Mouse (Mus musculus): Measurements from ENCODE around the gene Gsx2.

DNA sequence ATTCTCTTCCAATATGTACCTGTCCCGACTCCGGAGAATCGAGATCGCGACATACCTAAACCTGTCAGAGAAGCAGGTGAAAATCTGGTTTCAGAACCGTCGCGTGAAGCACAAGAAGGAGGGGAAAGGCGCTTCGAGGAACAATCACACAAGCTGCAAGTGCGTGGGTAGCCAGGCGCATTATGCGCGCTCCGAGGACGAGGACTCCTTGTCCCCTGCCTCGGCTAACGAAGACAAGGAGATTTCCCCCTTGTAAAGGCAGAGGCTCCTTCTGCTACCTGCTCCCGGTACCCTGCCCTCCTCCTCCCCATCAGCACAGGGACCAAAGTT is 1.6 kb downstream of the Gsx2 start:
- no peak for TF ChIP-seq CTCF (IDR thresholded peaks at IDR 0.05; ENCODE audit: control insufficient read depth, insufficient read depth, insufficient read length)
- no peak for TF ChIP-seq USF1 (IDR thresholded peaks at IDR 0.05; ENCODE audit: low read depth)
- no peak for TF ChIP-seq MAX (IDR thresholded peaks at IDR 0.05)
- TF ChIP-seq MYOD1 (IDR thresholded peaks at IDR 0.05; ENCODE audit: control insufficient read depth, insufficient read length, low read depth) = no peak
- TF ChIP-seq FOSL1 (IDR thresholded peaks at IDR 0.05; ENCODE audit: insufficient read depth, low read length, poor library complexity, severe bottlenecking) = no peak
